18 mouse cellular contexts compared by ENCODE assay signal in the genomic region with DNA sequence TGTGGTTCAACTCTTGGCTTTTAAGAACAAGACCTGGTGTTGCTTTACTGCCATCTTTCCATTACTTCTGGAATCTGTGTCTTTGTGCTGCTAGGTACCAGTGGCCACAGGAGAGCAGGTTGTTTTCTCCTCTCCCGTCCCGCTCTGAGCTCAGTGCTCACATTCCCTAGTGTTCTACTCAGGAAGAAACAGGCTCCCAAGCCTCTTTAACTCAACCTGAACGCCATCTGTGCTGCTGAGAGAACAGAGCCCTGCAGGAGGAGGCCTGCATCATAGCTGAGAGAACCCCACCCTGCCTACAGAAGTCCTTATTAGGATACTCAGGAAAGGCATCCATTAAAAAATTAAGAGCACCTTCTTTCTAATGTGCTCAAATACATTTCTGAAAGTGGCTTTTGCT.
"Had no signal": no experiment of that assay in that cellular context is flagged by ENCODE, and none has a peak within 500 bp of the region (broad histone marks: within the 10 kb centered on the region; RNA-seq: fewer than 3 reads in every experiment).

No protein-coding gene starts in this region.

- H3K4me3 ChIP-seq: limb, embryonic 10.5 days; limb, embryonic 13.5 days; liver, embryonic 12.5 days; liver, embryonic 15.5 days; lung, embryonic 15.5 days; megakaryocyte, embryonic 14.5 days; midbrain, embryonic 10.5 days; midbrain, embryonic 13.5 days; myocyte; neural tube, embryonic 13.5 days had no signal

- DNase-seq: kidney, postnatal 14 days; kidney, postnatal 4 days; liver; lung, adult 18-20 months; lung, postnatal 10 days; lung, postnatal 36 days; thymus, postnatal 25 days had no signal

- H3K4me1 ChIP-seq: limb, embryonic 10.5 days; limb, embryonic 13.5 days; liver, embryonic 12.5 days; liver, embryonic 15.5 days; lung, embryonic 15.5 days; megakaryocyte, embryonic 14.5 days; midbrain, embryonic 10.5 days; midbrain, embryonic 13.5 days; neural tube, embryonic 13.5 days had no signal

- H3K27me3 ChIP-seq: limb, embryonic 13.5 days; liver, embryonic 12.5 days; liver, embryonic 15.5 days; lung, embryonic 15.5 days; midbrain, embryonic 13.5 days; neural tube, embryonic 13.5 days had no signal

- ATAC-seq: liver, embryonic 12.5 days; midbrain, embryonic 13.5 days; midbrain, embryonic 16.5 days had no signal

- H3K27ac ChIP-seq: limb, embryonic 10.5 days; limb, embryonic 13.5 days; liver, embryonic 12.5 days; liver, embryonic 15.5 days; lung, embryonic 15.5 days; midbrain, embryonic 10.5 days; midbrain, embryonic 13.5 days; neural tube, embryonic 13.5 days had no signal
